Mouse (Mus musculus): ENCODE measurements around the gene Plekha5. TPM values are rescaled to one million over a fixed set of nuclear protein-coding genes. Genes with fewer than 3 reads are reported as not detected.

Plekha5 gene
- polyA plus RNA-seq (2015; fragmentation: Nextera tagmentation; extraction: Ambion mirVana) = 27.7 and 33.5 TPM in 2 replicates

DNA sequence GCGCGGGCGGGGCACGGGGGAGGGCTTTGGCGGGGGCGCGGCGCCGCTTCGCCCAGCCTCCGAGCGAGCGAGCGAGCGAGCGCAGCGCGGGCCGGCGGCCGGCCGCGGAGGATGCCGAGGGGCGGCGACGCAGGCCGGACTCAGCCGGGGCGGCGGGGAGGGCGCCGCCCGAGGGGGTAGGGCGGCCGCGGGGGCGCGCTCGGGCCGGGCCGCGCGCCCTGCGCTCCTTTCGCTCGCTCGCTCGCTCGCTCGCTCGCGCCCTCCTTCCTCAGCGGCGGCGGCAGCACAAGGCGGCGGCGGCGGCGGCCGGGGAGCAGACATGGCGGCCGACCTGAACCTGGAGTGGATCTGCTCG lies at the start of gene Plekha5:
TSS of gene Plekha5 (plus strand) at position 209 of the 355 bp plus-strand sequence.
- Histone ChIP-seq H3K36me3 (ENCODE audit: control insufficient read depth, insufficient read depth) (no peaks in the 10 kb centered on the region), H3K4me1 (replicated peaks; ENCODE audit: control insufficient read depth, insufficient read depth, low read length) (peaks cover 18% of the 10 kb centered on the region), H3K4me2 (ENCODE audit: low read length) (peak within 1 kb of the TSS; percentile 66), H3K27me3 (replicated peaks; ENCODE audit: control insufficient read depth, insufficient read depth, low read length) (no peaks in the 10 kb centered on the region), H3K9me3 (ENCODE audit: control insufficient read depth, low read length) (no peaks in the 10 kb centered on the region), H3K4me3 (replicated peaks; ENCODE audit: low read length) (peak within 1 kb of the TSS; percentile 73), H3K9ac (replicated peaks; ENCODE audit: low read depth, low read length) (peak within 1 kb of the TSS; percentile 95), H3K27ac (ENCODE audit: low read length) (peak within 1 kb of the TSS; percentile 94)
- peak; percentile 89 for ATAC-seq
- 0% methylated on average over 19 of the region's 65 CpGs for WGBS

GRCm38 (mm10) chr6:140375671-140376070 lies 48.2 kb upstream of the Plekha5 start:
- H3K9ac ChIP-seq (replicated peaks; ENCODE audit: low read depth, low read length) = no peak overlapping the region
- WGBS = 36% methylated on average over 4 of the region's 4 CpGs

GRCm38 (mm10) chr6:140380588-140380987 lies 43.3 kb upstream of the Plekha5 start:
- no peaks in the 10 kb centered on the region for H3K36me3 ChIP-seq (ENCODE audit: control insufficient read depth, insufficient read depth)
- no peak overlapping the region for H3K9ac ChIP-seq (replicated peaks; ENCODE audit: low read depth, low read length)
- no peak overlapping the region for H3K4me3 ChIP-seq (replicated peaks; ENCODE audit: low read length)
- WGBS = 90% methylated on average over 2 of the region's 2 CpGs
- no peak overlapping the region for H3K4me2 ChIP-seq (ENCODE audit: low read length)
- H3K4me1 ChIP-seq (replicated peaks; ENCODE audit: control insufficient read depth, insufficient read depth, low read length) = no peaks in the 10 kb centered on the region
- no peaks in the 10 kb centered on the region for H3K9me3 ChIP-seq (ENCODE audit: control insufficient read depth, low read length)
- no peaks in the 10 kb centered on the region for H3K27me3 ChIP-seq (replicated peaks; ENCODE audit: control insufficient read depth, insufficient read depth, low read length)
- no peak for ATAC-seq
- H3K27ac ChIP-seq (ENCODE audit: low read length) = no peak overlapping the region

More at GRCm38 (mm10) chr6:140375671-140376070, 48.2 kb upstream of the Plekha5 start:
- no peaks in the 10 kb centered on the region for H3K36me3 ChIP-seq (ENCODE audit: control insufficient read depth, insufficient read depth)
- H3K27me3 ChIP-seq (replicated peaks; ENCODE audit: control insufficient read depth, insufficient read depth, low read length) = no peaks in the 10 kb centered on the region
- ATAC-seq = no peak
- H3K4me1 ChIP-seq (replicated peaks; ENCODE audit: control insufficient read depth, insufficient read depth, low read length) = no peaks in the 10 kb centered on the region
- no peak overlapping the region for H3K4me2 ChIP-seq (ENCODE audit: low read length)
- no peak overlapping the region for H3K27ac ChIP-seq (ENCODE audit: low read length)
- H3K4me3 ChIP-seq (replicated peaks; ENCODE audit: low read length) = no peak overlapping the region
- H3K9me3 ChIP-seq (ENCODE audit: control insufficient read depth, low read length) = no peaks in the 10 kb centered on the region

DNA sequence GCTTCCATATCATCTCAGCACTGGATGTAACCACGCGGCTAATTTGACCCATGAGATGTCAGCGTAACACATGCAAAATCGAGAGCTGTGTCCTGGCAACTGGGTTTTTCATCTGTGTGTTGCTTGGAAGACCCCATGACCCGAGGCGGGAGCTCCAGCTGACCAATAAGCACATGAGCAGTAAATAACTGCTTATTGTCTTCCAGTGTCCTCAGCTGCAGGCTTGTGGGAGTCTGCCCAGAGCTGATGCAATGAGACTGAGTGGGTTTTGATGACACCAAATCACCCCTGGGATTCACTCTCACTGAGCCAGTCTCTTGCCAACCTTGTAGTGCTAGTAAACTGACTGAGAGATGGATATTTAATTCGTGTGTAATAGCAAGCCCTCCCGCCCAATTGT lies 42.7 kb upstream of the Plekha5 start:
- Histone ChIP-seq H3K9me3 (ENCODE audit: control insufficient read depth, low read length) (no peaks in the 10 kb centered on the region), H3K27ac (ENCODE audit: low read length) (no peak overlapping the region), H3K36me3 (ENCODE audit: control insufficient read depth, insufficient read depth) (no peaks in the 10 kb centered on the region), H3K27me3 (replicated peaks; ENCODE audit: control insufficient read depth, insufficient read depth, low read length) (no peaks in the 10 kb centered on the region), H3K4me1 (replicated peaks; ENCODE audit: control insufficient read depth, insufficient read depth, low read length) (no peaks in the 10 kb centered on the region), H3K9ac (replicated peaks; ENCODE audit: low read depth, low read length) (no peak overlapping the region), H3K4me2 (ENCODE audit: low read length) (no peak overlapping the region), H3K4me3 (replicated peaks; ENCODE audit: low read length) (no peak overlapping the region)
- no peak for ATAC-seq
- 83% methylated on average over 8 of the region's 8 CpGs for WGBS

DNA sequence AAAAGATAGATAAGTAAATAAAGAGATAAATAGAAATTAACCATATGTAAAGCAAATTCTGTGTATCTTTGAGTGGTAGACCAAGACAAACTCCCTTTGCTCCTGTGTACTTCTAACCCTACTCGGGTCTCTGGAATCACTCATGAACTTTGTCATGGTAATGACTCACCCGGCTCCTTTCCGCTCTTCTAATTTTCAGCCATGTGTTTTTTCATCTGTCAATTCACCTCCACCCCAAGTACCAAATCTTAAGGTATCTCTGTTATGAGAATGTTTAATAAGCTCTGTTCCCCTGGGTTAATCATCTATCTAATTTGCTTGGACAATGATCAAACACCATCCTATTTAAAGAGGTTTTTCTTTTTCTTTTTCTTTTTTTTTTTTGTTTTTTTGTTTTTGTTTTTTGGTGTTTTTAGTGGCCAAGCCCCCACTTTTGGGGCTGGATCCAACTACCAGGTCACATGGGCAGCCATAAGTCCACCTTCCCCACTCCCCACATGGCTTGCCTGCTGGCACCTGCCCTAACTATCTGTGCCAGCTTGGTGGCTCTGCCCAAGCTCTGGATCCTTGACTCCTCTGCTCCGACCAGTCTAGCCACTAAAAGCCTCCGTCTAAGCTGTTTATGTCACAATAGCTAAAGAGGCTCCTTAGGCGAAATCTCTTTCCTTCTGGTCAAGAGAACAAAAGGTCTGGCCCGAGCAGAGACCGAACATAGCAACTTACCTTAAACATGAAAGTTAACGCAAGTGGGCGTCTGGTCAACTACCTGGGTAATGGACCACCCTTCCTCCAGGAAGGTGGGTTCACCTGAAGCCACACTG lies 40.1 kb upstream of the Plekha5 start:
- Histone ChIP-seq H3K4me3 (replicated peaks; ENCODE audit: low read length) (no peak overlapping the region), H3K9me3 (ENCODE audit: control insufficient read depth, low read length) (no peaks in the 10 kb centered on the region), H3K36me3 (ENCODE audit: control insufficient read depth, insufficient read depth) (no peaks in the 10 kb centered on the region), H3K27me3 (replicated peaks; ENCODE audit: control insufficient read depth, insufficient read depth, low read length) (no peaks in the 10 kb centered on the region), H3K27ac (ENCODE audit: low read length) (no peak overlapping the region), H3K4me1 (replicated peaks; ENCODE audit: control insufficient read depth, insufficient read depth, low read length) (no peaks in the 10 kb centered on the region), H3K9ac (replicated peaks; ENCODE audit: low read depth, low read length) (no peak overlapping the region), H3K4me2 (ENCODE audit: low read length) (no peak overlapping the region)
- no peak for ATAC-seq
- WGBS = 87% methylated on average over 10 of the region's 10 CpGs

DNA sequence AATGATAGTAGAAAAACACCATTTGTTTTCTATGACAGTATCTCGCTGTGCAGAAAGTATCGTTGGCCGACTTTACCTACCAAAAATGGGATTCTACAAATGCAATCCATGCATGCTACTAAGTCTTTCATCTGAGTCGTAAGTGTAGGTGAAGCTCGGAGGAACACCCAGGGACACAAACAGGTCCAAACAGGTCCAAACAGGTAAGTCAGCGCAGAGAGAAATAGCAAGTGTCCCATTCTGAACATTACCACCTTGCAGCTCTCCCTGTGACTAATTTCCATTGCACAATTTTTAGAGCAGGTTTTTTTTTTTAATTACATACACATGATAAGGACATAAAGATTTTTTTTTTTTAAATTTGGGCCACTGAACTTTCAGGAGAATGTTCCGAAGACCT lies 27.2 kb upstream of the Plekha5 start:
- H3K9me3 ChIP-seq (ENCODE audit: control insufficient read depth, low read length) = no peaks in the 10 kb centered on the region
- WGBS = 97% methylated on average over 7 of the region's 7 CpGs
- no peak for ATAC-seq

GRCm38 (mm10) chr6:140402766-140403310 lies 21.0 kb upstream of the Plekha5 start:
- Histone ChIP-seq H3K4me3 (replicated peaks; ENCODE audit: low read length) (no peak overlapping the region), H3K9me3 (ENCODE audit: control insufficient read depth, low read length) (no peaks in the 10 kb centered on the region), H3K27ac (ENCODE audit: low read length) (no peak overlapping the region), H3K4me1 (replicated peaks; ENCODE audit: control insufficient read depth, insufficient read depth, low read length) (no peaks in the 10 kb centered on the region), H3K9ac (replicated peaks; ENCODE audit: low read depth, low read length) (no peak overlapping the region), H3K36me3 (ENCODE audit: control insufficient read depth, insufficient read depth) (no peaks in the 10 kb centered on the region), H3K4me2 (ENCODE audit: low read length) (no peak overlapping the region), H3K27me3 (replicated peaks; ENCODE audit: control insufficient read depth, insufficient read depth, low read length) (no peaks in the 10 kb centered on the region)
- WGBS = 89% methylated on average over 13 of the region's 13 CpGs
- no peak for ATAC-seq

More for the DNA sequence above, 27.2 kb upstream of the Plekha5 start:
- no peaks in the 10 kb centered on the region for H3K36me3 ChIP-seq (ENCODE audit: control insufficient read depth, insufficient read depth)
- H3K4me1 ChIP-seq (replicated peaks; ENCODE audit: control insufficient read depth, insufficient read depth, low read length) = no peaks in the 10 kb centered on the region
- H3K27ac ChIP-seq (ENCODE audit: low read length) = no peak overlapping the region
- no peaks in the 10 kb centered on the region for H3K27me3 ChIP-seq (replicated peaks; ENCODE audit: control insufficient read depth, insufficient read depth, low read length)
- no peak overlapping the region for H3K4me2 ChIP-seq (ENCODE audit: low read length)
- no peak overlapping the region for H3K4me3 ChIP-seq (replicated peaks; ENCODE audit: low read length)
- H3K9ac ChIP-seq (replicated peaks; ENCODE audit: low read depth, low read length) = no peak overlapping the region

DNA sequence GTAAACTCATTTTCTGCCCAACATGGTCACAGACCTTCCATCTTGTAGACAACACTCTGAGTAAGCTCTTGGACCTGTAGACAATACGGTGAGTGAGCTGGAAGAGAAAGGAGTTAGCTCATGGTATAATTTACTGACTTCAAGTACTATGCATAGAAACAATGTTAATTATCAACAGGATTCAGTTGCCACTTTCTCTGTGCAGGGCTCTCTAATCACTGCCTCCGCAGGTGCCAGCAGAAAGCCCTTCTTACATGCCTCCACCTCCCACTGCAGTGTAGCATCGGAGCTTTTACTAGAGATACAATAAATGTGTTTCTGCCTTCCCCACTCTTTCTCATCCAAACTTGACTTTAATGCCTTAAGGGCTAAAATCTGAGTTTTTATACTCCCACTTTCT lies 11.9 kb upstream of the Plekha5 start:
- H3K36me3 ChIP-seq (ENCODE audit: control insufficient read depth, insufficient read depth) = no peaks in the 10 kb centered on the region
- H3K4me1 ChIP-seq (replicated peaks; ENCODE audit: control insufficient read depth, insufficient read depth, low read length) = no peaks in the 10 kb centered on the region
- no peak for ATAC-seq
- H3K4me3 ChIP-seq (replicated peaks; ENCODE audit: low read length) = no peak overlapping the region
- H3K4me2 ChIP-seq (ENCODE audit: low read length) = no peak overlapping the region
- WGBS = 20% methylated on average over 3 of the region's 3 CpGs
- no peak overlapping the region for H3K27ac ChIP-seq (ENCODE audit: low read length)
- H3K9me3 ChIP-seq (ENCODE audit: control insufficient read depth, low read length) = no peaks in the 10 kb centered on the region
- no peaks in the 10 kb centered on the region for H3K27me3 ChIP-seq (replicated peaks; ENCODE audit: control insufficient read depth, insufficient read depth, low read length)
- no peak overlapping the region for H3K9ac ChIP-seq (replicated peaks; ENCODE audit: low read depth, low read length)

DNA sequence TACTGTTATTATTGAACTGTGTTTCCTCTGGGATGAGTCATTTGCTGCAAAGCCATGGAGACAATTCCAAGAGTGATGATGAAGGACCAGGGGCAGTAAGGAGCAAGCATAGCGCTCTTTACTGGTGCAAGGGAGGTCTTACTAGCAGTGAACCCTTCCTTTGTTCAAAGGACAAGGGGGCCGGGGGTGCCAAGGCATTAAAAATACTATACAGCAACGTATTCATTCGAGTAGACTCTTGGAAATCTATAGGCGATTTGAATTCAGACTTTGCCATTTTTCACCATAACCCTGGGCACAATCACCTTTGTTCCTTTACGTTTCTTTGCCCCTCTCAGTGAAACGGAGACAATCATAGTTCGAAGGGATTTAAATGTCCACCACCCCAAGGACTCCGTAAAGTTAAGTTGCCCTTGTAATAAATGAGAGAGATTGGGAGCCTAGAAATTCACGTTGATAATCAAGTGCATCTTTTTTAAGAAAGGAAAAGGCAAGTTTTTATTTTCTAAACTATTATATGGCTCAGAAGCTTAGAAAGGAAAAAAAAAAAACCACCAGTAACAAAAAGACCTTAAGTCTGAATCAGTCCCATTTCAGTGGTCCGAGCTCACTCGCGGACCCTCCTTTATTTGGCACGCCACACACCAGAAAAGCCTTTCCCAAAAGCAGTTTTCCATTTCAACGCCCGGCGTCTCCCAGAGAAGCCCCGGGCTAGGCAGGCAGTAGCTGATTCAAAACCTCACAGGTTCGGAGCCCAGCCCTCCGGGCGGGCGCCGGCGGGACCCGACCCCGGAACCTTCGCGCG lies 611 bp upstream of the Plekha5 start:
- Histone ChIP-seq H3K27me3 (replicated peaks; ENCODE audit: control insufficient read depth, insufficient read depth, low read length) (no peaks in the 10 kb centered on the region), H3K36me3 (ENCODE audit: control insufficient read depth, insufficient read depth) (no peaks in the 10 kb centered on the region), H3K4me1 (replicated peaks; ENCODE audit: control insufficient read depth, insufficient read depth, low read length) (peaks cover 18% of the 10 kb centered on the region), H3K4me3 (replicated peaks; ENCODE audit: low read length) (peak overlapping the region; percentile 73), H3K27ac (ENCODE audit: low read length) (peak overlapping the region; percentile 94), H3K9me3 (ENCODE audit: control insufficient read depth, low read length) (no peaks in the 10 kb centered on the region), H3K4me2 (ENCODE audit: low read length) (peak overlapping the region; percentile 58), H3K9ac (replicated peaks; ENCODE audit: low read depth, low read length) (peak overlapping the region; percentile 95)
- no peak for ATAC-seq
- WGBS = 6% methylated on average over 29 of the region's 29 CpGs
